Mouse (Mus musculus): ENCODE measurements around the gene Dync1li2.

- TF ChIP-seq CTCF (IDR thresholded peaks at IDR 0.05) (no peak), EP300 (IDR thresholded peaks at IDR 0.05; ENCODE audit: insufficient read depth, low read depth, low read length) (no peak), POLR2A (IDR thresholded peaks at IDR 0.05; ENCODE audit: insufficient read depth, low read depth, low read length) (no peak)
These were observed 56.2 kb downstream of the Dync1li2 start for GRCm38 (mm10) chr8:104386693-104387092.
